Mouse (Mus musculus): ENCODE results near the gene Polg2. TPM values are rescaled to one million over a fixed set of nuclear protein-coding genes. Genes with fewer than 3 reads are reported as not detected.
"Not testable (repeated sequence)": the region's sequence is repeated elsewhere in the genome, so short reads cannot be mapped to it uniquely, and the experiment has no call there.

The Polg2 gene
- 1 to 10 TPM; 6.5 to 8.5 TPM for total RNA-seq (2021)
- long read RNA-seq, experiment 1, partial matches to known transcripts: 0 of 7 reads
- long read RNA-seq, experiment 1, other reads (novel, unspliced or antisense): 5 of 7 reads
- long read RNA-seq, experiment 2, partial matches to known transcripts: 0 of 7 reads
- long read RNA-seq, experiment 2, other reads (novel, unspliced or antisense): 4 of 7 reads

DNA sequence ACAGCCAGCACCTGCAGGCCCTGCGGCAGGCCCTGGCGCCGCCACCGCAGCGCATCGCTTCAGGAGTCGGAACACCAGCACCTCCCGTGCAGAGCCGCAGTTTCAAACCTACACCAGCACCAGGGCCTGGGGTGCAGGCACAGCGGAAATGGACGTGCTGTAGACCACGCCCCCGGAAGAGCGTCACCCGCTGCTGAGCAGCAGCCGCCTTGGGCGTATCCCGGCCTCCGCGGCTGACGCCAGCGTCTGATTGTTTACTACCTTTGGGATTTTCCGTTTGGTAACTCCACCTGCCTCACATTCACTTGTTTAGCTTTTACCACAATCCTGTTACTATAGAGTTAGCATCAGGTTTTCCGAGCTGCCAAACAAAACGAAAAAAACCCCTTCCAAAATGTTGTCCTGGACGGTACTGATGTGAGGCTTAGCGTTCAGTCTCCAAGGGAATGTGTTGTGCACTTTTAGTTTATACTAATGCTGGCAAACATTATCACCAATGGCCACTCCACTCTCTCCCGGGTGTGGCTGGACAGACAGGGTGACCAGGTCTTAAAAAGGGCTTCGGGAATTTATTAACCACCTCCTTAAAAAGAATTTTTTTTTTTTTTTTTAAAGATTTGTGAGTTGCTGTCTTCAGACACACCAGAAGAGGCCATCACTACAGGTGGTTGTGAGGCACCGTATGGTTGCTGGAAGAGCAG, at the start of gene Polg2:
Gene Polg2, minus strand, starts transcription at position 150 of the 701 bp plus-strand sequence.
- DNase-seq: peak; percentile 95

DNA sequence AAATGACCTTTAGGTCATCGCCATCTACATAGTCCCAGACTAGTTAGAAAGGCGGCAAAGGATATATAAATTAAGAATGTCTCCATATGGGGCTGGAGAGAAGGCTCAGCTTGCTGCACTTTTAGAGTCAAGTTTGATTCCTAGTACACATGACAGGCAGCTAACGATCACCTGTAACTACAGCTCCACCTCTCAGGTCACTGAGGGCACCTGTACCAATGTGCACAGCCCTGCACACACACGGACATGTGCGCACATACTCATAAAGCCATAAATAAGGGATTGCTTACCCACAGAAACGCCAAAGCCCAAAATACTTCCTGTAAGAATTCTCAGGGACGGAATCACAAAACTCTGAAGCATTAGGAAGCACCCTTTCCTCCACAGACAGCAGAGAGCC, 48.7 kb upstream of the Polg2 start:
- no peak for DNase-seq

DNA sequence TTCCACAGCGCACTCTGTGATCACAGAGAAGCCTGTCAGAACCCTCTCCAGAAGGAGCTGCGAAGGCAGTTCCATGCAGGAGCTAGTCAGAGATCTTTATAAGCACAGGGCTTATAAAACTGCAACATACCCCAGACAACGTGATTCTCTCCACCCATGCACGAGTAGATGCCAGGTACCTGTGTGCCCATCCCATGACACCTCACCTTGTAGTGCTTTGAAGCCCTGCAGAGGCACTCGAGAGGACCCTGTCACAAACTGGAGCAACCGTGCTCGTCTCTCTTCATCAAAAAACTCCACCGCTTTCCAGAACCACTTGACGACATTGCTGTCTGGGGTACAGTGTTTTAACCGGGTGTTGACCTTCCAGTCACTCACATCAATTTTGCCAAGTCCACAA, 45.1 kb upstream of the Polg2 start:
- no peak for DNase-seq

DNA sequence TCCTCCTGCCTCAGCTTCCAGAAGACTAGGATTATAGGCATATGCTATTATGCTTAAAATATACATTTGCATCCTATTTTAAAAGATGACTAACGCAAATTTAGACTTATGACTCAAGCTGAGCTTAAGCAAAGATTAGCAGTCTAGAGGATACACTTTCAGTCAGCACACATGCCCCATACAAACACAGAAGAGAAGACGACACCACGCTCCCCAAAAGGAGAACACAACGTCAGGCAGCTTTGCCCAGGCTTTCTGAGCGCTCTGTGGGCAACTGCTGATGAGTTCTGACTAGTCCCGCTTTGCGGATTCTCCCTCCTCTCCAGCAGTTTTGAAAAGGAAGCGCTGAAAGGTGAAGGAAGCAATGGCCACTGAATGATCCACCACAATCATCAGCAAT, 44.4 kb upstream of the Polg2 start:
- DNase-seq: no peak

DNA sequence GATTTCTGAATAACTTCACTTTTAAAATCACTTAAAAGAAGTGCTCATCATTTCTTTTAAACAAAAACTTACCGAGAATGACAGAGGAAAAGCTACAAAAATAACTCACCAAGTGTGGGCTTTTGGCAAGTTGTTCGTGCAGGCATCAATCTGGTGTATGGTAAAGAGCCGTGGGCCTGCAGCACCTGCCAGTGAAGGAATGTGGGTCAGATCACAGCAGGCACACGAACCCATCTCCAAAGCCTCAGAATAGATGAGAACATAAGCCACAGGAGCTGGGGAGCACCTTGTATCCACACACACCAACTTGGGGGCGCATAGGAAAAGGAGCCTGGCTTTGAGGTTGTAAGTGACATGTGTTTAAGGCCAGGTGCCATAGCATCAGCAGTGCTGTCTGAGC, 43.6 kb upstream of the Polg2 start:
- DNase-seq: no peak

DNA sequence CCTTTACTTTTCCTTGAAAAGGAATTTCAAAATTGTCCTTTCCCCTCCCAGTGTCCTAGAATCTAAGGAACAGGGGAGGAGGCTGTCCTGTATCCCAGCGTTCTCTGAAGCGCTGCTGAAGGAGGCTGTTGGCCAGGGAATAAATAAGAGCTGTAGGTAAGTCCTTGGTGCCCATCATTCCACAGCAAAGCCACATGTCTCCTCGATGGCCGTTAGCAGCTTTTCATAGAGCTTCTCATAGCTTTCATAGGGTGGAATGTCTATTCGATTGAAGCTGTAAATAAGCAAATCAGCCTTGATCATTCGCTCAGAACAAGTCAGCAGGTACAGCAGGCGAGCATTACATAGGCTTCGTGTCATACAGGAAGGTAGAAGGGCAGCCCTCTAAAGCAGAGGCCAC, 43.2 kb upstream of the Polg2 start:
- DNase-seq: no peak

DNA sequence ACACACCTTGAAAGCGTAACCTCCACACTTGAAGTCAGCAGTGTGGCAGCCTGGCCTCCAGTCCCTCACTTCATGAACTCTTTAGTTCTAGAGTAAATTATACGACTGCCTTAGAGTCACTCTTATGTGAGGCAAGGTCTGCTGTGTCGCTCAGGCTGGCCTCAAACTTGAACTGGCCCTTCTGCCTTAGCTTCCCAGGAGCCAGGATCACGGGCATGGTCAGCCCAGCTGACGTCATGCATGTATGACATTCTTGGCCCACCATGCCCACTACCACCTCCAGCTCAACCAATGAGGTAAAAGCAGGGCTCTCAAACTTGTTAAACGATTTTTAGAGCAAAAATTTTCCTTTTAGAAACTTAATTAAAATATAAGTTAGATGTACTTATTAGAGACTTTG, 42.1 kb upstream of the Polg2 start:
- no peak for DNase-seq

DNA sequence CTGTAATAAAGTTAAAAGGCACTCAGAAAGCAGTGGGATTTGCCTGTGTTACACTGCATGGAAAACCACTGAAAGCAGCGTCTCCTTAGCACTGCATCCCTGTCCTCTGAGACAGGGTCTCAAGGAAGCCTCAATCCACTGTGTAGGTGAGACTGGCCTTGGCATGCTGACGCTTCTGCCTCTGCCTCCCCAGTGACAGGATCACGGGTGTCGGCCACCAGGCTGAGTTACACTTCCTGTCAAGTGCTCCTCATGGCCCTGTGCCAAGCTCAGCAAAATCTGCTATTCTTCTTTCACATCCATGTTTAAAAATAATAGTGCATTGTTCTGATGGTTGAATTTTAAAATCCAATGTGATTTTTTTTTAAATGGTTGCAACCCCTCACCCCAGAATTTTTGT, 41.6 kb upstream of the Polg2 start:
- peak; percentile 61 for DNase-seq

DNA sequence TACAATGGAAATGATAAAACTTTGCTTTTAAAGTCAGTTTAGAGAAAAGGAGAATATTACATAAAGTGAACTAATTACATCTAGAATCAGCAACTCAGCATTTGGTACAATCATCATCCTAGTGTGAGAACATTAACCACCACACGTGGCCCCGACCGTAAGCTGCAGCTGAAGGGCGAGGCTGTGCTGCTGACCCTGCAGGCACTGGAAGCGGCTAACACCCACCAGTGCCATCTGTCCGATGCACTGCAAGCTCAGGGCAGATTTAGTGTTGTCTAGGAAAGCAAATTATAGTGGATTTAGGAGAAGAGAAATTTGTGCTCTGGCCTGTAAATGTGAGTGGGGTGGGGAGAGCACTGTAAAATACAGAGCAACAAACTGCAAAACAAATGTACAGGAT, 40.9 kb upstream of the Polg2 start:
- no peak for DNase-seq

DNA sequence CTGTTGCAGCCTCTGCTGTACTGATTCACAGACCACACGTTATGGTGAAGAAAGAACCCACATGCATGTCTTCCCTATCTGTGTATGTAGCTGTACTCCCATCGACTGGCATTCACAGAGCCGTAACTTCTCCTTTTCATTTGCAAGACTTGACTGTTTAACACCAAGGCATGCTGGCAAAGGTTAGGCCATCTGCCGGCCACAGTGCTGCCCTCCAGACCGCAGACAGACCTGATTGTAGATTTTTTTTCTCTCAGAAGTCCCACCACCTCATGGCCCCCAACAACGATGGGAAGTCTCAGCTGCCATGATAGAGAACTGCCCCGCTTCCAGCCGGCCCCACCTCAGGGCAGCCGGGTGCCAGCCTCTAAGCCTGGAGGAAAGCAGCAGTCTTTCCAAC, 40.3 kb upstream of the Polg2 start:
- DNase-seq: no peak

DNA sequence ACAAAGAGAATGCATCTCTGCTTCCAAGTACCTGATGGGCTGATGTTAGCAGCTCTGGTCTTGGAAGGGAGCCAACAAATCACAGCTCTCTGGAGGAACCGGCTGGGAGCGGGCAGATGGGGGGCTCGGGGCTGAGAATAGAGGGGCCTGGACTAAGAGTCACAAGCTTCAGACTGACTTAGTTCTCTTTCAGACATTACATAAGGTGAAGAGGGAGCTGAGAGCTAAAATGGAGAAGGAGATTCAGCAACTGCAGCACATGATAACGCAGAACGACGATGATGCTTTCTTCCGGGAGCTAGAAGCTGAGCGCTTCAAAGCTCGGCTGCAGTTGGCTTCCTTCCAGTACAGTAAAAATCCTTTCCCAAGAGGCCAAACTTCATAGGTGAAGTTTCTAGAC, 39.0 kb upstream of the Polg2 start:
- peak; percentile 24 for DNase-seq

DNA sequence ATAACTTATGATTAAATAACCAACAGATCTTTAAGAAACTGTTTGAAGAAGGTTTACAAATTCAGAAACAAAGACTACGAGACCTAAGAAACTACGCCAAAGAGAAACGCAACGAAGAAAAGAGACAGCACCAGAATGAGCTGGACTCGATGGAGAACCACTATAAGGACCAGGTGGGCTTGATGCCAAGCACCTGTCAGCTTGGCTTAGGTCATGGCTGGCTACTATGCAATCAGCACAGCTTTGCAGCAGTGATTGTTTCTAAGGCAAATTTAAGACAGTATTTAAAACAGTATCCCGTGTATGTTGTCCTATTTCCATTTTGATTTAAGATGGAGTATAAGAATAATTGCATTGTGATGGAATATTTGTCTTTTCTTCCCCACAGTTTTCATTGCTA, 38.5 kb upstream of the Polg2 start:
- no peak for DNase-seq

DNA sequence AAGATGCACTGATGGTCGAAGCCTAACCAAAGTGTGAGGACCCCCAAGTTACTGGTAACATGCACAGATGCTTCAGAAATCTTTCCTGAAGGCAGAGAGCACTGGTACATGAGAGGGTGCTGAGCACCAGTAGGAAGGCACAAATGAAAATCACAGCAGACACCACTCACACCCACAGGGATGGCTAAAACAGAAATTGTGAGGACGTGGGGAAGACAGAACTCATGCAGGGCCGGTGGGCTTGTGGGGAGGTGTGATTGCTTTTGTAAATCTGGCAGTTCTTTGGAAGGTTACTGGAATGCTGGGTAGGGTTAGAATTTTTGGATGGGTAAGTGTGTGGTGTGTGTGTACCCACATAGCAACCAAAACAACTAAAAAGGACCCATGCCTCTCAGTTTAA, 37.8 kb upstream of the Polg2 start:
- DNase-seq: no peak

DNA sequence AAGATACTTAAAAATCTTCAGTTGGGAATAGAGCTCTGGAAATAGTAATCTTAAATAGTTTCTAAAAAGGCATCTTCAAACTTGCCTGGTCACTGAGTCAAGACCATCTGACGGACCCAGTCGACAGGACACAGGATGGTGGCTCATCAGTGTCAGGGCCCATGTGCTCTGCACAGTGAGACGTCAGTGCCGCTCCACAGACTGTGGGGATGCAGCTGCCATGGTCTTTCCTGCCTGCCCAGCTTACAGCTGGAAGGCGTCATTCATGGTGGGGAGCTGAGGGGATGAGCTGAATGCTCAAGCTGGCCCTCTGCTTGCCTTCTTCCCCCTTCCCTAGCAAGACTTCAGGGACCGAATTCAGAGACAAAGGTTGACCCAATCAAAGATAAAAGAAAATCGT, 37.0 kb upstream of the Polg2 start:
- DNase-seq: no peak

DNA sequence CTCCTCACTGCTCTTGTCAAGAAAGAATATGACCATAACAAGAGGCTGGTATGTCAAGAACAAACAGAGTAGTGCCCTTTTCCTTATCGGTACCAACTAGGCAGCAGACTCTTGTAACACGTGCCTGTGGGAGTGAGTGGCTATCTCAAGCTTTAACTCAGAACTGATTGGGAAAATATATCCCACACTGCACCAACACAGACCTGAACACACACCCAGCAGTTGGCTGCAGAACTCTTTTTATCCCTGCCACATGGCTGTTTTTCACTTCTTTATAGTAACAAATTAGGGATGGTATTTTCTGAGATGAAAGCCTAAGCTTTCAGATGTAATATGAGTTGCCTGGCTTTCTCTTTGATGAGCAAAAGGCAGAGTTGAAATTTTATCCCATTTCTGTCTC, 36.4 kb upstream of the Polg2 start:
- no peak for DNase-seq

DNA sequence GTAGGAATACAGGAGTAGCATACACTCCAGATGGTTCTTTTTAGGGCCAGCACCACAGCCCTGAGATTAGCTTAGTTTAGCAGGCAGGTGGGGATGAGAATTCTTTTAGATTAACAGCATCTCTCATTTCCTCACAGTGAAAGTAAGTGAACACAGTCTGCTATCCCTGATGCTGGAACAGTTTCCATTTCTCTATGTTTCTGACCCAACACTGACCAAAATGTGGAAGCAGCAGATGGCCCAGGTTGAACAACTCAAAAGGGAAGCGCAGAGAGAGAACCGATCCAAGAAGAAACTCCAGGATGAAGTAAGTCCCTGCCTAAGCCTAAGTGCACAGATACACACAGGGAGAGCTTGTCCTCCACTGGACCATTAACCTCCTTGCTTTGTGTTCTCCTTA, 36.0 kb upstream of the Polg2 start:
- DNase-seq: no peak

DNA sequence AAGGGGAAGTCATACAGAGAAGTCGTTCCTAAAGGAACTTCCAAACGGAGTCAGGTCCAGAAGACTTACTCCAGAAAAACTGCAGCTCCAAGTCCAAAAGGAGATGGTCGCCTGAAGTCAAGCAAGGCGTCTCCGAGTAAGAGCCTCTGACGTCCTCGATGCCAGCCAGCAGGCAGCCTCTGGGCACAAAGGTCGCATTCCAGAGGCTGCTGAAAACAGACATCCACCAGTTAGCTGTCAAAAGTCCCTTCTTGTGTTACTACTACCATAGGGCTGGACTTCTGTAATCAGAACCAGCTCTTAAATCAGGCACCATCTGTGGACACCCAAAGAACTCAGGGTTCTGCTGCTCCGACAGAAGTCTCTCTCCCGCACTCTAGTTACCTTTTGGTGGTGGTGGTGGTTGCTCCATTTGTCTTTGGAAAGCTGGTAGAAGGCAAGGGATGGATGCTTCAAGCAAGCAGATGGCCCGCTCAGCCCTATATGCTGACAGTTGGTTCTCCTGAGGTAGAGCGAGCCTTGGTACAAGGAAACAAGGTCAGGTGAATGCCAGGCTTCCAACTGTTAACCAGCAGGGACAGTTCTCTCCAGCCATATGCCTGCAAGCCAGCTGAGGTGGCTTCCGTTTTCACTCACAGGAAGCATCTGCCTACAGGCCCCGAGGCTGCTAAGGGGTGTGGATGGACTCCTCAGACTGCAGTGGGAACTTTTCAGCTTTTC, 35.4 kb upstream of the Polg2 start:
- no peak for DNase-seq

DNA sequence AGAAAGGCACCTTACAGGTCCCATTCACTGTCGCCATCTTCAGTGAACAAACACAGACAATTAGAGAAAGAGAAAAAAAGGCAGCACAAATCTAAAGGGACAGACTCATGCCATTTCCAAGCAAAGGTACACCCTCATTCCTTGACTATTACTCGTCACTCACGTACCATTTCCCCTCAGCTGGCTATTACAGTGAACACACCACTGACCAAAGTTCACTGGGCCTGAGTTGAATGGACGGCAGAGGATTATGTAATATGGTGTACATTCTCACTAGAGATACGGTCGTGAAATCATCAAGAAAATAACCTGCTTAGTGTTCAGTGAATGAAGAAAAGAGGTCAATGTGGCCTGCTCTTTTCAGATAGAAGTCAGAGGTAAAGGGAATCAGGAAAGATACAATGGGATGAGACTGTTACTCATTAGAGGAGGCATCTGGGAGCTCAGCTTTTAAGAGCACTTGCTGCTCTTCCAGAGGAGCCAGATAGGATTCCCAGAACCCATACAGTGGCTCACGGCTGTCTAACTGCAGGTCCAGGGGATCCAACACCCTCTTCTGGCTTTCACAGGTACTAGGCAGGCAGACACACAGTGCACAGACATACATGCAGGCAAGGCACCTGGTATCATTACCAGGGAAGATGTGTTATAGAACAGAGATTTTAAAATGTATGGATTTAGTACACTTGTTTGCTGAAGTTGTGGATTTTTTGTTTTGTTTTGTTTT, 33.2 kb upstream of the Polg2 start:
- no peak for DNase-seq

DNA sequence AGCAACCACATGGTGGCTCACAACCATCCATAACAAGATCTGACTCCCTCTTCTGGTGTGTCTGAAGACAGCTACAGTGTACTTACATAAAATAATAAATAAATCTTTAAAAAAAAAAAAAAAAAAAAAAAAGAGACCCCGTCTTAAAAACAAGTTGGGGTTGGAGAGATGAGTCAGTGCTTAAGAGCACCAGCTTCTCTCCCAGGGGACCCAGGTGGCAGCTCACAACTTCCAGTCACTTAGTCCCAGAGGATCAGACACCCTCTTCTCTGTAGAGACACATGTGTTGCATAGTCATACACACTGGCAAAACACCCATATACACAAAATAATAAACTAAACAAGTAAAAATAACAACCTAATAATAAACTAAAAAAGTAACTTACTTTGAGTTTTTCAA, 28.1 kb upstream of the Polg2 start:
- not testable (repeated sequence) for DNase-seq

DNA sequence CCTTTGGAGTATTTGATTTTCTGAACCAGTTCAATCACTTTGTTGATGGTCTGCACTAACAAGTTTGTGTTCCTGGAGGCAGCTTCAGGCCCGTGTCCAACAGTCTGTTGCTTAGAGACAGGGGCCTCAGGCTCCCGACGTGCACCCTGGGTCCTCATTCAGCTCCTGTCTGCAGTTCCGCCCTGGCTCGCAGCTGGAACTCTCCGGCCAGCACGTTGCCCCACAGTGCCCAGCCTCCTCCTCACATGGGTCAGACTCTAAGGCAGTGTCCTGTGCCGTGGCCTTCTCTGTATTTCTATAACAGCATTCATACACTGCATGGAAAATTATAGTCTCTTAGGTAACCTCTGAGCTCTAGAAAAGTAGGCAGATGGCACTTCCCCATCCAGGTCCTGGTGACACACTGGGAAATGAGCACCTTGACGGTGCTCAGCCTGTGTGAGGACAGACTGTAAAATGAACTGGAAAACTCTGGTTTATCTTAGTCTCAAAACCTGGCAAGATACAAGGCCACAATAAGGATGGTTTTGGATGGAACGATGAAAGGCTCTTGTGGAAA, 22.8 kb upstream of the Polg2 start:
- no peak for DNase-seq

DNA sequence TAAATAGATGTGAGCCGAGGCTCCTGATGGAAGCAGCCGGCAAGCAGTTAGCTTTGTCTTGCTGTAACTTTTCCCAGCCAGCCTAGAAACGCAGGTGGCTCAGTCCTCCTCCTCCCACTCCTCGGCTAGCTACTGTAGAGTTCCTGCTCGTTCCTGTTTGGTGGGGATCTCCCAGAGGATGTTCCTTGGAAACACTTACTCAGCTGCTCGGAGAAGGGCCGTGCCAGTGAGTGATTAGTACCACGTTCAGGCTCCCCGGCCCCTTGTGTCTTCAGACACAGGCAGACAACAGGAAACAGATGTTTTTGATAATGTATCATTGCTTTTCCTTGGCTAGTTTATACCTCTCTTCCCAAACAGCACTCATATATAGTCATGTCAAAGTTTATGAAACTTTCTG, 16.3 kb upstream of the Polg2 start:
- DNase-seq: no peak

DNA sequence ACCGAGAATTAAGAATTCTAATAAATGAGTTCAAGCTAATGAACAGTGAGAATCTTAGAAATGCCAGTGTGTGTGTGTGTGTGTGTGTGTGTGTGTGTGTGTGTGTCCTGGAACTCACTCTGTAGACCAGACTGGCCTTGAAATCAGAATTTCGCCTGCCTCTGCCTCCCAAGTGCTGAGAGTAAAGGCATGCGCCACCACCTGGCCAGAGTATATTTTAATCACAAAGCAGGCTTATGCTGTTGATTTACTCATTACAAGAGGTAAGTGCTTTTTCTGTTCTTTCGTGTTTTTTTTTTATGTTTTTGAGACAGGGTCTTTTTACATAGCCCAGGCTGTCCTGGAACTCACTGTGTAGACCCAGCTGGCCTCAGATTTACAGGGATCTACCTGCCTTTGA, 14.5 kb upstream of the Polg2 start:
- DNase-seq: no peak

DNA sequence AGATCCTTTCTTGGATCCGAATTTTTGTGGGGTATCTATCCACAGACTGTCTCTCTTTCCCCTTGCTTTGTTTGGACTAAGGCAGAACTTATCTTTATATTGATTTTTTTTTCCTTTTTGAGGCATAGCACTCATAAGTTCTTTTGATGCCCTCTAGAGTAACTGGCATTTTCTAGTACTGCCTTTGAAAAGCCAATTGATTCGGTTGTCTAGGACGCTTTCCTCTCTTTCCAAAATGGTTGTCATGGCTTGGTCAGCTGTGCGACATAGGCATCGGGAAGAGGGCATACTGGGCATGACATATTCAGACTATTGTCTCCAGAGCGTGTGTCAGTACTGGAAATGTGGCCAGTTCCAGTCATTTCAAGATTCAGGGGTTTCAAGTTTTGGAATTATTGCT, 10.3 kb upstream of the Polg2 start:
- peak; percentile 18 for DNase-seq

Data from adrenal gland, postnatal 10 days (tissue).